Mouse (Mus musculus) gonadal fat pad, adult 2 months (tissue): Measurements from ENCODE around the gene Fam185a. TPM values are rescaled to one million over a fixed set of nuclear protein-coding genes. Genes with fewer than 3 reads are reported as not detected.

ENCODE experiments used
- DNase-seq: peaks from one replicate; pipeline ENCODE4 v3.0.0-alpha.2; 2012; ENCODE audit warnings: low read depth
- polyA plus RNA-seq: library from polyadenylated mRNA; depleted of rRNA; stranded (reverse); fragments of >200 nt; gene quantifications from 2 replicates; pipeline ENCODE4 v1.2.3, GENCODE M21; 2012

Fam185a gene
- polyA plus RNA-seq, 1 experiment = 0.99 TPM

DNA sequence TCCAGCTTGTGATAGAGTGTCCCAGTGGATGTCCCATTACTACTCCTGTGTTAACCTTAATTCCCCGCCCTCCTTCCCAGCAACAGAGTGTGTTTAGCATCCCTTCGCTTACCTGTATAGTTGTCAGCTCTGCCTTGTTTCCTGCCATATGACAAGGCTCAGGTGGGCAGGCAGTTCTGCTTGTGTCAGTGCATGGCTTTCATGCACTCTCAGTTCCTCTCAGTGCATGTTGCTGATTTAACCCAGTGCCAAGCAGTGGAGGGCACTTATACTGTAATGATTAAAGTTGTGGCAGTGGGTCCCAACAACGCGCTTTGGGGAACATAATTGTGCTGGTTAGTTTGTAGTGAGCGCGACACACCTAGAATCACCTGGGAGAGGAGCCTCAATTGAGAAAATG is 1.9 kb downstream of the Fam185a start:
- no peak for DNase-seq

DNA sequence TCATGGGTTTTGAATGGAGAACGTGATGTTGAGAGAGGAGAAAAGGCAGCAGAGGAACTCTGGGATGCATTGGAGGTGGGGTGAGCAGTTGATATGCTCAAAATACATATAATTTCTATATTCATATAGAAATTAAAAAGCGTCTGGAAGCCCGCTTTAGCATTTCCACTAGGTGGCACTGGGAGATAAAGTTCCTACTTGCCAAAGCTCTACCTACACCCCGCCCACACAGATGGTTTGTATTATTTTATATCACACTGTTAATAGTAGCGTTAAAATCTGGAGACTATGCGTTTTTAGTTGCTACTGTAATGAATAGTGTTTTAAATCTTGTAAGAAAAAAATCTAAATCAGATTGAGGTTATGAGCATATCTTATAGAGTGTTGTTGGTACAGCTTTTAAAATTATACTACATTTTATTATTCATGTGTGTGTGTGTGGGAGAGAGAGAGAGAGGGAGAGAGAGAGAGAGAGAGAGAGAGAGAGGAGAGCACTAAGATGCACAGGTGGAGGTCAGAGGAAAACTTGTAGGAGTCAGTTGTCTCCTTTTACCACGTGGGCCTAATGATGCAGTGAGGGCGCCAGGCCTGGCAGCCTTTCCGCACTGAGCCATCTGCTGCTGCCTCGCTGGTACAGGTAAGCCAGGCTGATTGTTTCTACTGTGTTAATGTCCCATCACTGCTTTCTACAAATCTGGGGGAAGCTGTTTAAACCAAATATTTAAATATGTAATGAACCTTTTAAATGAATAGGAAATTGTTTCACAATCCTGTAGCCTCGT is 9.6 kb downstream of the Fam185a start:
- no peak for DNase-seq

DNA sequence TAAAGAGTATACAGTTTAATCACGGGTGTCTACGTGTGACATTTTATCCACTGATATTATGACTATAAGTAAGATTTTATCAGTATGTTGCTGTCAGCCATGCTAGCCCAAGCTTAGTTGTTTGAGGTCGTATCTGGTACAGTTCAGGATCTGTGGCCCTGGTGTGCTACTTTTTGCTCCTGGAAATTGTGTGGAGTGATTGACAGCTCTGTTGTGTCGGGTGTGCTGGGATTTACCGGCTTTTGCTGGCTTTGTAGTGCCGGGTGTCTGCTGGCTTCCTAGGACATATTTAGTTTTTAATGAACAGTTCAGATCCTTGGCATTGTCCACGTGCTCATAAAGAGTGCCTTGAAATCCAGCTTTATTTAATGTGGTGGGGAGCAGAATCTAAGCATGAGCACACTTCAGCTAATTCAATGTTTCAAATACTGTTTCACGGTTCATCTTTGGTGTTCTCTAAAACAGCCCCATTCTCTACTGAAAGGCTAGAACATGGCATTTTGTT is 11.8 kb downstream of the Fam185a start:
- DNase-seq = no peak

DNA sequence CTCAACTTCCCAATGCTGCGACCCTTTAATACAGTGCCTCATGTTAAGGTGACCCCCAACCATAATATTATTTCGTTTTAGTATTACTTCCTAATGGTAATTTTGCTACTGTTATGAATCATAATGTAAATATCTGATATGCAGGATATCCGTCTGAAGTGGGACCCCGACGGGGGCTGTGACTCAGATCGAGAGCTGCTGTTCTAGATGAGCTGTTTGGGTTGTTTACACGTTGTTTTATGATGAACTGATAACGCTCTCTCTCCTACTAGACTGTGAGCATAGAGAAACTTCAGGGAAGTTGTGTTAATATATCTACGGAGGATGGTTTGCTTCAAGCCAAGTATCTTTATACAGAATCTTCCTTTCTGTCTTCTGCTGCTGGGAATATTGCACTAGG is 13.7 kb downstream of the Fam185a start:
- no peak for DNase-seq

DNA sequence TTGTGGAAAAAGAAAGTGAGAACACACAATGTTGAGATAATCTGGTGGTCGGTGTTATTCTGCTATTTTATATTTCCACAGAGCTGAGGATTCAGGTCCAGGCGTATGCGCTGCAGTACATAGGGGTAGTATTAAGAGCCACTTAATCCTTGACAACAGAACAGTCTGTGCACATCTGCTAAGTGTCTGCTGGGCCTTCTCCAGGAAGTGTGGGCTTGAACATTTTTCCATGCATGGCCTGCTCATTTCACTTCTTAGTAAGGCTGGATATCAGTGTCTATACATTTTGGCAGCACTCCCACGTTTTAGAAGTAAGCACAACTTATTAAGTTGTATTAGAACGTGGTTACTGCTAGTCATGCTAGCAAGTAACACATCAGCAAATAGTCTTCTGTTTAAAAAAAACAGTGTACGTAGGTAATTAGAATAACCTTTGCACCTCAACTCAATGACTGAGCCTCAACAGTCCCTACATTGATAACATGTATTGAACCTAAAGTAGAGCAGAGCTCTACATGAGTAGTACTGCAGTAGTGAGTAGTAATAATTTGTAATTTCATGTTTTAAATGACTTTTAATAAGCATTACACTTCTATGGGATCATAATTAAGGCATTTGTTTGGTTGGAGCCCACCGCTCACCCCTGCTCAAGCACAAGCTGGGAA is 14.8 kb downstream of the Fam185a start:
- no peak for DNase-seq

DNA sequence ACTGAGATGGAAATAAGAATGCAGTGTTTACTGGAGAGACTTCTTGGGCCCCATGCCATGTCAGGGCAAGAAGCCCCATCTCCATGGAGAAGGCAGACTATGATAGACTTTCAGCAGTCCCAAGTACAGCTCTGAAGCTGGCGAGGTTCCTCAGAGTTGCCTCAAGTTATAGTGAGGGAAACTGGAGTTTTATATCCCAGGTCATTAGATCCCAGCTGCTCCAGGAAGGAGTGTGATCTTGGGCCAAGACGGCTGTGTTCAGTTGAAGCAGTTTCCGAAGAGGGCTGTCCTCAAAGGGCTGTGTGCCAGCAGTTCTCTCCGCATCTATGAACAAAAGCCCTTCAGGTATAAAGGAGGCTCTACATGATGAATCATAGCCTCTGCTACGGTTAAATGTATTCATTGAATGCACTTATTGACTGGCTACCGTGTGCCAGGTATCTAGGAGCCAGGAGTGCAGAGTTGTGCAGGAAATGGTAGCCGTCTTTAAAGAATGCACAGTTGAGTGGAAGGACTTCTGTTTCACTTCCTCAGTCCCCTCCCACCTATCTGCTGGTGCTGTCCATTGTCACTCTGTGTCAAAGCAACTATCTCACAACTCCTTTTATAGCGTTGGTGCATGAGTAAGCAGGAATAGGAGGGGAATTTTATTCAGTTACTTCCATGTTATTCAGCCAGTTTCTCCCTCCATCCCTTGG is 16.2 kb downstream of the Fam185a start:
- DNase-seq = no peak

DNA sequence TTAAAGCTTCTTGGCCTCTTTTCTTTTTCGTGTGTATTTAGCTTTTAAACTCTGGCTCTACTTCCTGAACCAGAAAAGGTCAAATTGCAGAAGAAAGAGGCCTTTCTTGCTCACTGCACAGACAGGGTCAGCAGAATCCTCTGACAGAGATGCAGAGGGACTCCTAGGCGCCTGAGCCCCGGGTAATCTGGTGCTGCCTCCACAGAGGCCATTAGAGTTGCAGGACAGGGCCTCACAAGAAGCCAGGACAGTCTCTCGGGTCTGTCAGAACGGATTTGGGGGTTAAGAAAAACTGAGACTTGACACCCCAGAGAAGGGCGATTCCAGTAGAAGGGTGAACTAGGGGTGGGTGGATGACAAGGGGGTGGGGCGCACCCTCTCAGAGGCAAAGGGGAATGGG is 42.6 kb downstream of the Fam185a start:
- DNase-seq = no peak

DNA sequence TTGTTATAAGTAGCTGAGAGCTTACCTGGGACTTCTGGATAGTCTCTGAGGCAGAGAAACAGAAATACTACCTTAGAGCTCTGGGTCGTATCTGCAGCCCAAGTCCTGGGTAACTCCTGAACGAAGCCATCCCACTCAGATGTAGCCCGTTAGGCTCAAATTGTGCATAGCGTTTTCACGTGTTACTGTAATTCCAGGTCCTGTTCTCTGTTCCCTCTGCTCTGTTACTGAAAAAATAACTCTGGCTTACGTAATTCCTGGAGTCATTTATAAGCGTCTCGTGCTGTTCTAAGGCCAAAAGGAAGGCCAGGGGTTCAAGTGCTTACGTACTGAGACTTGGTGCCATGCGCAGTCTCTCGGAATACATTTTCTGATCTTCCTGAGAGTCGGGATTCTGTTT is 43.3 kb downstream of the Fam185a start:
- DNase-seq = no peak

DNA sequence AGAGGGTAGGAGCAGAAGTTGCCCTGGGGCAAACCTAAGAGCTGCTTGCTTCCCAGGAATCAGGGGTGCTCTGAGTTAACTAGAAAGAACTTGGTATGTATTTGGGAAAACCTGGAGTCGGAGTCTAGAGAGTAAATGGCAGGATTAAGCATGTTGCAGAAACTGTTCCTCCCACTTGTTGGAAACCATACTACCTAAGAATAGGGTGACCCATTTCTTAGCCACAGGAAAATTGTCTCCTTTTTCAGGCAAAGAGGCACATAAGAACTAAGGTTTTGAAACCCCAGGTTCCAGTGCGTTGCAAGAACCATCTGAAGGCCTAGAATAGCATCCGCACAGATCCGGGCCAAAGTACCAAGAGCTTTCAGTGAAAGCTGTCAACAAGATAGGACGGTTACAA is 53.7 kb downstream of the Fam185a start:
- DNase-seq = no peak

DNA sequence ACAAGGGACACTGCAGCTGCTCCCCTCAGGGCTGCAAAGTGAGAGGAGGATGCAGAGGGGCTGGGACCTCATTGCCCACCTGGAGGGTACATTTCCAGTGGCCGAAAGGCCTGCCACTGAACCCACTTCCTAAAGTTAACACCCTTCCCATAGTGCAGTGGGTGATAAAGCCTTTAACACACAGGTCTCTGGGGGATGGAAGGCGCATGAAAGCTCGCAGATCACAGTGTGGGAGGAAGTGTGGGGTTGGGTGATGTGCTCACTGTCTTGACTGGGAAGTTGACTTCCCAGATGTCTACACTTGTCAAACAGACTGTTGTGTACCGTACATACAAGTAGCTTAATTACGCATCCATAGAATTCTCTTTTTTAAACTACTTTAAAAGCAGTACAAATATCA is 55.0 kb downstream of the Fam185a start:
- no peak for DNase-seq

DNA sequence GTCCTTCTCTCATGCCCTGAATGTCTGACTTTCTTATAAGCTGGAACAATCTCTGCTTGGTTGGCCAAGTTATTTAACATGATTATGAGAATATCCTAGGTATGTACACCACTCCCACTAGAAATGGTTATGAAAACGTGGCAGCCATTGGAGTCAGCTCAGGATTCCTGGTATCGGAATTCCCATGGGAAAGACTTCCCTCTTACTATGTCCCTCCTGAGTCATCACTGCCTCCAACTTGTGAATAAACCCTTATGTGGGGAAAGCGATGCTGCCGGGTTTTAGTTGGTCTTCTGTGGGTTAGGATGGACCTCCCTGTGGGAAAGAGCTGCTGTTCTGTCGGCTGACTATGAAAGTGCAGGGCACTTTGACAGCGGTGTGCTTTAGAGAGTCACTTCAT is 56.8 kb downstream of the Fam185a start:
- DNase-seq = no peak

DNA sequence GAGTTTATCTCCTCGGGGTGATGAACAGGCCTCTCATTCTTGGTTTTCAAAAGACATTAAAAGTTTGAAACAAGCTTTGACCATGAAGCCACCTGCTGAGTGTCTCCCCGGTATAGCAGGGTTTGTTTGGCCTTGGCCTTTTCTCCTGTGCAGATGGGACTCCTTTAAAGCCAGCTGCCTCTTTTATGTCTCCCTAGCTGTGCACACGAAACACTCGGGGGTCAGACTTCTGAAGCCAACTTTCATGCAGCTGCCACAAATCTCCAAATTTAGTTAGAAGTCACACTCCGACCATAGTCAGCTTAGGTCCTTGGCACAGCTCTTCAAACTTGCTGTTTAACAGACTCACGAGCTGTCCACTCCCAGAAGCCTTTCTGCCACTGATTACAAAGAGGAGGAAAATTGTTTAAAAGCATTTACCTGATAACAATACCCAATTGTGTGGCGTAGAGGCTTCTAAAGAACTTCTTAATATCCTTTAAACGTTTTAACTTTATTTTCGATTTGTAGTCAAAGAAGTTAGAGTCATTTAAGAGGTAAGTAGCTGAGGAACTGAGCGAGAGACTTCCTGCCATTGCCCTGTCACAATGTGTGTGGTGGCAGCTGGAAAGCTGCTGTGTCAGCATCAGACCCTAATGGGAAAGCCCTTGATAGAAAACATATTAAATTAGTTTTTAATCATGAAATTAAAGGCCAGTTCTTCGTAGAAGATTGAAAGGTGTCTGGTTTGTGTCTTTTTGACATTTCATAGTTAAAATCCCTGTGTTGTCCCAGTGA is 57.9 kb downstream of the Fam185a start:
- DNase-seq = no peak

DNA sequence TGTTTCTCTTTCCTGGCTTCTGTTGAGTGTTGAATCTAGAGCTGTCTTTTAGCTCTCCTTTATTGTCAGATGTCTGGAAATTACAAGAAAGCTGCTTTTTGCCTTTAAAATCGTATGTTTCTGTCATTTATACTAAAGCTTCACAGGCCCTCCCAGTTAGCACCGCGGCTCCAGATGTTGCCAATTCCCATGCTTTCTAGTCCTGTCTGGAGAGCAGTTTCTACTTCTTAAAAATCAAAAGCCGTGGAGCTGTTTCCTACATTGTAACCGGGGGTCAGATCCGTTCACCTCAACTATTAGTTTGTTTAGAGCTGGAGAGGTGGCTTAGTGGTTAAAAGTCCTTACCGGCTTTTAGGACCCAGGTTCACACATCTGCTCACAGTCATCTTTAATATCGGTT is 58.5 kb downstream of the Fam185a start:
- no peak for DNase-seq

DNA sequence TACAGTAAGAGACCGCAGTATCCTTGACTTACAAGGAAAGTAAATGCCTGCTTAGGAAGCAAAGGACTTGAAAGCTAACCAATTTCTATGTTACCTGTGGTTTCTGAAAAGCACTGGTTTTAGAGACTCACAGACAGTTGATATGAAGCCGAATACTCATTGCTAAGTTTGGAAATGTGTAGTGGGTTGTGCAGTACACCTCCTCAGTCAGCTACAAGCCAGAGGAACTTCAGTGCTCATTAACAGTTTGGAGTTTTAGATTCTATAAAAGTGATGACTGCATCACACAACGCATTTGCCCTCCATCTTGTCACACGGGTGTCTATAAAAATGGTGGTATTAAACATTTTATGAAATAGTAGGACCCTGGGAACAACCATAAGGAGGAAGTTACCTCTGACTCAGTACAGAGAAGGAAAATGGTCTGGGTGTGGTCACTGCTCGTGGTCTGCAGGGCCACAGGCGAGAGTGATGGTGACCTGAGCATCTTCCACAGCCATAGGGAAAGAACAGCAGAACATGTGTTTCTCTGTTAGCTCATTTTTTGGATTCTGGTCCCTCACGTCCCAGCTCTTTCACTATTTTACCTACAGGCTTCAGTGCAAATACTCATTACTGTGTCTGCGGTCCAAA is 60.6 kb downstream of the Fam185a start:
- no peak for DNase-seq

DNA sequence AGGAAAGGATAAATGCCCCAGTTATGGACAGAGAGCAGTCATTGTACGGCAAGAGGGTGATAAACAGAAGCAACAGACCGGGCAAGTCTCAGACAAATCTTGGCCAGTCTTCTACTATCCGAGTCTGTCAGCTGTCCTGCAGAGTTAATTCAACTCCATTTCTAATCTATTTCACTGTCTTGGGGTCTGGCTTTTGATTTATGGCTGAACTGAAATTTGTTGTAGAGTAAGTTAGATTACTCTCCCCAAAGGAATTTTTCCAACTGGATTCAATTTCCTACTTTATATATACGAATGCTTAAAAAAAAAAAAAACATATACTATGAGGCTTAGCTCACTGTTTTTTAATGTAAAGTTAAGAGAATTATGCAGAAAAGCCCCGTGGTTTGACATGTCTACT is 62.0 kb downstream of the Fam185a start:
- DNase-seq = no peak

DNA sequence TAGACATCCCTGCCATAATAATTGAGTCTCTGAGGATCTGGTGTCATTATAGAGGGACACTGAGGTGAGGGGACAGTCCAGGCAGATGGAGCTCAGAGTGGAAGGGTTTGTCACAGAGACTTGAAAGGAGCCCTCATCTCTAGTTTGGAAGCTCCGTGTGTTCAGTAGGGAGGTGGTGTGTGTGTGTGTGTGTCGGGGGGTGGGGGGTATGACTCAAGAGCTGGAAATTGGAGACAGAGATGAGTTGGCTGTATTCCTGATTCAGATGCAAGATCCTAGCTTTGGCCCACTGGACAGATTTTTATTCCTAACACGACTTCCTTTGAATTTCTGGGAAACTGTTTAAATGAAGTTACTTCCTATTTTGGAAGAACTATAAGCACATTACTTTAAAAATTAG is 62.5 kb downstream of the Fam185a start:
- no peak for DNase-seq

DNA sequence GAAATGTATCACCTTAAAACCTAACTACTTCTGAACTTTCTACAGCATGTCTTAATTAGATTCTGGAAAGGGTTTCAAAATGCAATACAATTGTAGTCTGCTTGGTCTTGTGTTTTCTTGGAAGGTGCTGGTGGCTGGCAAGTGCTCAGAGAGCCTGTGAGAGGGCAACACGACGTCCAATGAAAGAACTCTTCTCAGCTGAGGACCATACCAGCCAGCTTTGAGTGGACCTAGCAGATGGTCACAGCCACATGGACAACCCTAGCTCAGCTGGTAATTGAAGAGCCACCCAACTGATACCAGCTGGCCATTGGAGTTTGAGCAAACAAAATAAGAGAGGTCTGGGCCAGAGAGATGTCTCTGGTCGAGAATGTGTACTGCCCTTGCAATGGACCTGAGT is 63.0 kb downstream of the Fam185a start:
- DNase-seq = no peak

DNA sequence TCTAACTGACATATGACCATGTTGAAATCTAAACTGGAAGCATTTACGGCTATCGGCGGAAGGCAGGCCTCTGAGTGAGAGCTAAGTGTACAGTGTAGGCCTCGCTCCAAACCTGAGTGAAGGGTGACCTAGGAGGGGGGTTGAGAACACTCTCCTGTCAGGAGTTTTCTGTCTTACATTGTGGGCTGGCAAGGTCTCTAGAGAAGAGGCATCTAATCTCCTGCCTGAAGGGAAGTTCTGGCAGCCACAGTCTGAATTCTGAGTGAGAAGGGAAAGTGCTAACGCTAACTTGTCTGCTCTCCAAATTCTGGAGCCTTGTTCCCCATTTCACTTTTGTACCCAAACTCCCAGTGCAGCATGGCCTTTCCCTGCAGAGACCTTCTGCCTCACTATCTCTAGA is 63.7 kb downstream of the Fam185a start:
- DNase-seq = no peak

DNA sequence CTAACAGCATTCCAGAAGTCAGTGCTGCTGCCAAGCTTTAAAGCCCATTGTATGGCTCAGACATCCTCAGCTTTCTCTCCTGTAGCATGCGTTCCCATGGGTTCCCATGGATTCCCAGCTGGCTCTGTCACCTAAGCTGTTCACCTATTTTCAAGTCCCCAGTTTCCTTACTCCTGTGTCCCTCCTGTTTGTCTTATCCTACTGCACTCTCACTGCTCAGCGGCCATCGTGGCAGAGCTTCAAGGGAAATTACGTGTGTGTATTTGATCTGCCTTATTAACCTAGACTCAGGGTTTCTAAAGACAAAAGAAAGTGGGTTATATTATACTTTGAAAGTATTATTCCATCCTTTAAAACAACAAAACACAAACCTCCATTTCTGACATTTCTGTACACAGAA is 64.4 kb downstream of the Fam185a start:
- no peak for DNase-seq

DNA sequence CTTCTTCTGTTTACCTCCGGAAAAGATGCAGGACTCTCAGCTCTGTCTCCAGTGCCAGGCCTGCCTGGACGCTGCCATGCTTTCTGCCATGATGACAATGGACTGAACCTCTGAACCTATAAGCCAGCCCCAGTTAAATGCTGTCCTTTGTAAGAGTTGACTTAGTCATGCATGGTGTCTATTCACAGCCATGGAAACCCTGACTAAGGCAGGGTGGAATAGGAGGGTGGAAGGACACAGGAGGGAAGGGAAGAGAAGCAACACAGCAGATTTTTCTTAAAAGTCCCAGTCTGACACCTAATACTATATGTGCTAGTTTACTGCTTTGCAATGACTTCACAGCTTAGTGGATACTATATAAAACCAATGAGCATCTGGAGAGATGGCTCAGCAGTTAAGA is 66.7 kb downstream of the Fam185a start:
- no peak for DNase-seq

DNA sequence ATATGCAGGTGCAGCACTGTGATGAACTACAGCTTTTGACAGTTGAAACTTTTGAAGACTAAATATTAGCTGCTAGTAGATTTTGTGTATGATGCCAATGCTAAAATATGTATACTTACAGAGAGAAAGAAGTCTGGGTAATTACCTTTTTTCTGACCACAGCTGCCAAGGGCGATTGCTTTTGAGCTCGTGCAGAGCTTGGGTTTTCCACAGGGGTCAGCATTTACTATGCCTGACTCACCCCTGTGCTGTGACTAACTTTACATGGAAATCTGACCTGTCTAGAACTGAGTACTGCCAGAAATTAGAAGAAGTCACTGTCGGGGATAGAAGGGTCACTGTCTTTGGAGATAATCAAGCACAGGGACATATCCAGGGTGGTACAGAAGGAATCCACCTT is 67.5 kb downstream of the Fam185a start:
- DNase-seq = no peak
